14 mouse cellular contexts compared by ENCODE assay signal in the genomic region with DNA sequence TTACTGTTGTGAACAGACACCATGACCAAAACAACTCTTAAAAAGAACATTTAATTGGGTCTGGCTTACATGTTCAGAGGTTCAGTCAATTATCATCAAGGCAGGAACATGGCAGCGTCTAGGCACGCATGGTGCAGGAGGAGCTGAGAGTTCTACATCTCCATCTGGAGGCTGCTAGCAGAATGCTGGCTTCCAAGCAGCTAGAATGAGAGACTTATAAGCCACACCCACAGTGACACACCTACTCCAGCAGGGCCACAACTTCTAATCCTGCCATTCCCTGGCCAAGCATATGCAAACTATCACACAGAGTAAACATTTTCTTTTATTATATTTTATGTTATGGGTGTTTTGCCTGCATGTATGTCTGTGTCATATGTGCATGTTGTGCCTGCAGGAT. TPM values are rescaled to one million over a fixed set of nuclear protein-coding genes. Genes with fewer than 3 reads are reported as not detected.
DNase-seq lines count a peak whose midpoint lies in the region; ATAC-seq and TF ChIP-seq lines count a peak whose summit lies in the region.
"Had no signal": no experiment of that assay in that cellular context is flagged by ENCODE, and none has a peak within 500 bp of the region (broad histone marks: within the 10 kb centered on the region; RNA-seq: fewer than 3 reads in every experiment).

No protein-coding gene starts in this region.

- no peak overlapping the region for H3K27ac ChIP-seq in liver, embryonic 11.5 days (ENCODE audit: low read depth, low read length)
- no peak overlapping the region for H3K27ac ChIP-seq in gastrocnemius, adult 2 months
- H3K27ac ChIP-seq: intestine, embryonic 15.5 days had no signal

- ATAC-seq in CD4-positive, CD25-positive, alpha-beta regulatory T cell, adult 4 months, result no peak
- ATAC-seq in liver, embryonic 11.5 days (replicated peaks; ENCODE audit: low FRiP score), result peak; percentile 46
- ATAC-seq: forebrain, embryonic 14.5 days; intestine, embryonic 15.5 days had no signal

- DNase-seq in CD4-positive, CD25-positive, alpha-beta regulatory T cell, adult 2 months (ENCODE audit: low read depth, low spot score), result peak; percentile 30
- no peak for DNase-seq in liver, embryonic 11.5 days (ENCODE audit: low spot score)
- DNase-seq in liver, result no peak
- peak; percentile 25 for DNase-seq in brain, adult 2 months (ENCODE audit: low read depth, low spot score)
- peak; percentile 24 for DNase-seq in naive thymus-derived CD4-positive, alpha-beta T cell, adult 2 months (ENCODE audit: low read depth)
- DNase-seq in gastrocnemius, adult 2 months, result no peak
- DNase-seq in heart, adult 18-20 months, result no peak
- DNase-seq: cerebellum, postnatal 25 days; heart, postnatal 36 days; lung, embryonic 14.5 days; midbrain, embryonic 14.5 days had no signal

- H3K9me3 ChIP-seq in liver, embryonic 11.5 days (ENCODE audit: control insufficient read depth, low read length), result no peaks in the 10 kb centered on the region
- H3K9me3 ChIP-seq: intestine, embryonic 15.5 days had no signal

- TF ChIP-seq CTCF in gastrocnemius, adult 2 months (IDR thresholded peaks at IDR 0.05), result no peak

- H3K9ac ChIP-seq in liver, embryonic 11.5 days (ENCODE audit: low read depth, low read length), result no peak overlapping the region
- H3K9ac ChIP-seq: intestine, embryonic 15.5 days; lung, embryonic 14.5 days had no signal

- peaks cover 12% of the 10 kb centered on the region; the same call in 1 of the 2 replicates for H3K4me1 ChIP-seq in liver, embryonic 11.5 days (replicated peaks; ENCODE audit: control insufficient read depth, insufficient read depth, low read length)
- H3K4me1 ChIP-seq: intestine, embryonic 15.5 days had no signal

- intact Hi-C loops in gastrocnemius, adult 2 months (cut with DNase I), result no loop called here

- 71% methylated on average over 2 of the region's 2 CpGs for WGBS in liver, embryonic 11.5 days

- no peak overlapping the region for H3K4me2 ChIP-seq in liver, embryonic 11.5 days
- H3K4me2 ChIP-seq: intestine, embryonic 15.5 days; lung, embryonic 14.5 days had no signal

- no peaks in the 10 kb centered on the region for H3K27me3 ChIP-seq in liver, embryonic 11.5 days (replicated peaks; ENCODE audit: control insufficient read depth, insufficient read depth, low read length)
- H3K27me3 ChIP-seq: intestine, embryonic 15.5 days had no signal

- H3K4me3 ChIP-seq in liver, embryonic 11.5 days (ENCODE audit: low read depth, low read length), result no peak overlapping the region
- H3K4me3 ChIP-seq in gastrocnemius, adult 2 months, result no peak overlapping the region
- H3K4me3 ChIP-seq: intestine, embryonic 15.5 days had no signal

- H3K36me3 ChIP-seq in liver, embryonic 11.5 days (ENCODE audit: control insufficient read depth, insufficient read depth, low read length), result peaks cover 28% of the 10 kb centered on the region

RNA-seq across cellular contexts. Expression of a gene that starts 43.8 kb away (rescaled TPM):
- polyA plus RNA-seq in CD4-positive, CD25-positive, alpha-beta regulatory T cell, adult 4 months (2017; shearing (Covaris generic)), result 10 to 100 TPM; 28.9 to 38.7 TPM
- 79.7 and 85.8 TPM in 2 replicates for polyA plus RNA-seq in liver, embryonic 11.5 days (2014; fragmentation: Nextera tagmentation; extraction: Ambion mirVana)
- 100 to 1,000 TPM; 113 to 123 TPM for total RNA-seq in gastrocnemius, adult 2 months (2021)
- 100 to 1,000 TPM in 1 of 2 experiments, 10 to 100 TPM in 1; 91.4 to 103 TPM for total RNA-seq in heart, adult 18-20 months (2021)

Comparison
In these comparisons a context has a peak if more than half of its experiments do, and no peak if none do; other contexts are left out.
1. DNase-seq: peak in CD4-positive, CD25-positive, alpha-beta regulatory T cell, adult 2 months (single experiment), brain, adult 2 months (single experiment) and naive thymus-derived CD4-positive, alpha-beta T cell, adult 2 months (single experiment); none in liver, embryonic 11.5 days (single experiment), liver (single experiment), gastrocnemius, adult 2 months (single experiment) and heart, adult 18-20 months (0 of 2).